Mouse (Mus musculus) stomach, embryonic 14.5 days (tissue): Measurements from ENCODE around the gene Tgif2. TPM values are rescaled to one million over a fixed set of nuclear protein-coding genes. Genes with fewer than 3 reads are reported as not detected.

Experiments
- ATAC-seq: fragments of 200-750 bp; cut with Nextera tagmentation; 2 replicates; pipeline ENCODE4 v1.8.0; 2017; ENCODE audit warnings: low read depth, moderate TSS enrichment; ENCODE audit not compliant: insufficient number of reproducible peaks, insufficient read depth, low FRiP score
- H3K27ac ChIP-seq: fragments of 300-500 bp; sonication (generic); 2 replicates; pipeline ENCODE4 v1.5.1; 2014; ENCODE audit warnings: mild to moderate bottlenecking, low read length, moderate library complexity, mixed read lengths
- H3K27me3 ChIP-seq: fragments of 300-500 bp; sonication (generic); 2 replicates; pipeline ENCODE4 v1.6.1; 2014; ENCODE audit warnings: low read length, control low read depth, mixed read lengths; ENCODE audit not compliant: control insufficient read depth, insufficient read depth
- H3K36me3 ChIP-seq: fragments of 300-500 bp; sonication (generic); 2 replicates; pipeline ENCODE4 v1.6.1; 2014; ENCODE audit warnings: mild to moderate bottlenecking, control low read depth, low read length, moderate library complexity, mixed read lengths; ENCODE audit not compliant: control insufficient read depth, insufficient read depth
- H3K4me1 ChIP-seq: fragments of 300-500 bp; sonication (generic); 2 replicates; pipeline ENCODE4 v1.6.1; 2014; ENCODE audit warnings: low read length, control low read depth, mixed read lengths; ENCODE audit not compliant: control insufficient read depth, insufficient read depth
- H3K4me2 ChIP-seq: fragments of 300-500 bp; sonication (generic); replicated peaks from 2 replicates; pipeline ENCODE4 v1.6.1; 2014; ENCODE audit warnings: low read depth, low read length, control low read depth
- H3K4me3 ChIP-seq: fragments of 300-500 bp; sonication (generic); 2 replicates; pipeline ENCODE4 v1.5.1; 2014; ENCODE audit warnings: low read depth, low read length, control low read depth
- H3K9ac ChIP-seq: fragments of 300-500 bp; sonication (generic); replicated peaks from 2 replicates; pipeline ENCODE4 v1.6.1; 2014; ENCODE audit warnings: low read depth, mild to moderate bottlenecking, control low read depth, low read length, moderate library complexity, mixed read lengths
- H3K9me3 ChIP-seq: fragments of 300-500 bp; sonication (generic); 2 replicates; pipeline ENCODE4 v1.6.1; 2016; ENCODE audit warnings: low read depth, low read length, control low read depth; ENCODE audit not compliant: control insufficient read depth
- WGBS: fragments of 180-500 bp; shearing (Covaris S2); extraction: QIAGEN DNeasy Blood & Tissue Kit; methylation state at CpG from one replicate; pipeline ENCODE4 v1.1.7; 2014; 5-methylcytosine and 5-hydroxymethylcytosine counted together
- polyA plus RNA-seq: library from polyadenylated mRNA; unstranded; fragments of >200 nt; fragmentation: Nextera tagmentation; extraction: Ambion mirVana; gene quantifications from 2 replicates; pipeline ENCODE4 v1.2.1, GENCODE M21; 2014

Tgif2 gene
- polyA plus RNA-seq, 1 experiment from 2014 or later = 73.7 TPM

GRCm38 (mm10) chr2:156887017-156887416 is 47.2 kb downstream of the Tgif2 start, which contains the start of gene Sla2:
Sla2 (minus strand) TSS chr2:156887192.
- no peak within 1 kb of the TSS for H3K9ac ChIP-seq
- no peak within 1 kb of the TSS for H3K27ac ChIP-seq
- H3K36me3 ChIP-seq = no peaks in the 10 kb centered on the region
- H3K4me2 ChIP-seq = no peak within 1 kb of the TSS
- WGBS = 55% methylated on average over 6 of the region's 6 CpGs
- no peak for ATAC-seq
- H3K4me3 ChIP-seq = no peak within 1 kb of the TSS
- no peaks in the 10 kb centered on the region for H3K4me1 ChIP-seq
- H3K27me3 ChIP-seq = no peaks in the 10 kb centered on the region
- no peaks in the 10 kb centered on the region for H3K9me3 ChIP-seq

- H3K36me3 ChIP-seq = no peaks in the 10 kb centered on the region
- no peak overlapping the region for H3K27ac ChIP-seq
- H3K4me2 ChIP-seq = no peak overlapping the region
- no peak for ATAC-seq
- no peak overlapping the region for H3K9ac ChIP-seq
- WGBS = 75% methylated on average over 3 of the region's 3 CpGs
- no peaks in the 10 kb centered on the region for H3K4me1 ChIP-seq
- no peak overlapping the region for H3K4me3 ChIP-seq
- no peaks in the 10 kb centered on the region for H3K9me3 ChIP-seq
- no peaks in the 10 kb centered on the region for H3K27me3 ChIP-seq
Measured at GRCm38 (mm10) chr2:156888490-156888889, 48.7 kb downstream of the Tgif2 start.

GRCm38 (mm10) chr2:156892240-156892639 is 52.4 kb downstream of the Tgif2 start:
- no peak for ATAC-seq
- 22% methylated on average over 3 of the region's 3 CpGs for WGBS
- Histone ChIP-seq H3K36me3 (no peaks in the 10 kb centered on the region), H3K27me3 (no peaks in the 10 kb centered on the region), H3K9me3 (no peaks in the 10 kb centered on the region), H3K4me1 (no peaks in the 10 kb centered on the region), H3K9ac (no peak overlapping the region), H3K27ac (no peak overlapping the region), H3K4me2 (no peak overlapping the region), H3K4me3 (no peak overlapping the region)

- H3K4me3 ChIP-seq = no peak overlapping the region
- no peak overlapping the region for H3K4me2 ChIP-seq
- no peak overlapping the region for H3K9ac ChIP-seq
- 75% methylated on average over 6 of the region's 6 CpGs for WGBS
- H3K27ac ChIP-seq = no peak overlapping the region
- no peaks in the 10 kb centered on the region for H3K9me3 ChIP-seq
- no peak for ATAC-seq
- H3K27me3 ChIP-seq = no peaks in the 10 kb centered on the region
- no peaks in the 10 kb centered on the region for H3K4me1 ChIP-seq
- H3K36me3 ChIP-seq = no peaks in the 10 kb centered on the region
Measured at GRCm38 (mm10) chr2:156892821-156893220, 53.0 kb downstream of the Tgif2 start.

- Histone ChIP-seq H3K27me3 (no peaks in the 10 kb centered on the region), H3K4me1 (no peaks in the 10 kb centered on the region), H3K9me3 (no peaks in the 10 kb centered on the region), H3K4me2 (no peak overlapping the region), H3K4me3 (no peak overlapping the region), H3K36me3 (no peaks in the 10 kb centered on the region), H3K27ac (no peak overlapping the region), H3K9ac (no peak overlapping the region)
- 67% methylated on average over 15 of the region's 15 CpGs for WGBS
- ATAC-seq = no peak
Measured at GRCm38 (mm10) chr2:156894496-156895265, 54.9 kb downstream of the Tgif2 start.

GRCm38 (mm10) chr2:156896384-156896914 is 56.6 kb downstream of the Tgif2 start:
- Histone ChIP-seq H3K9ac (no peak overlapping the region), H3K27me3 (no peaks in the 10 kb centered on the region), H3K27ac (no peak overlapping the region), H3K4me3 (no peak overlapping the region), H3K36me3 (no peaks in the 10 kb centered on the region), H3K4me2 (no peak overlapping the region), H3K4me1 (no peaks in the 10 kb centered on the region), H3K9me3 (no peaks in the 10 kb centered on the region)
- WGBS = 66% methylated on average over 9 of the region's 9 CpGs
- ATAC-seq = no peak

- Histone ChIP-seq H3K4me1 (no peaks in the 10 kb centered on the region), H3K36me3 (no peaks in the 10 kb centered on the region), H3K9me3 (no peaks in the 10 kb centered on the region), H3K27me3 (no peaks in the 10 kb centered on the region), H3K4me2 (no peak overlapping the region), H3K27ac (no peak overlapping the region), H3K4me3 (no peak overlapping the region), H3K9ac (no peak overlapping the region)
- 86% methylated on average over 9 of the region's 9 CpGs for WGBS
- no peak for ATAC-seq
Measured at GRCm38 (mm10) chr2:156897034-156897433, 57.2 kb downstream of the Tgif2 start.

- Histone ChIP-seq H3K27ac (no peak overlapping the region), H3K36me3 (no peaks in the 10 kb centered on the region), H3K4me3 (no peak overlapping the region), H3K27me3 (no peaks in the 10 kb centered on the region), H3K9ac (no peak overlapping the region), H3K9me3 (no peaks in the 10 kb centered on the region), H3K4me1 (no peaks in the 10 kb centered on the region), H3K4me2 (no peak overlapping the region)
- 63% methylated on average over 4 of the region's 4 CpGs for WGBS
- no peak for ATAC-seq
Measured at GRCm38 (mm10) chr2:156898374-156898773, 58.6 kb downstream of the Tgif2 start.
